Mouse (Mus musculus): ENCODE data around the gene Ces1c.

- TF ChIP-seq HCFC1 (IDR thresholded peaks at IDR 0.05; ENCODE audit: low read depth, low read length) (no peak), ZKSCAN1 (IDR thresholded peaks at IDR 0.05; ENCODE audit: borderline replicate concordance, low read depth, low read length) (no peak), CTCF (conservative IDR thresholded peaks at IDR 0.05 in 1 of 2, IDR thresholded peaks at IDR 0.05 in 1 of 2; ENCODE audit: low read depth in 2 of 2, low read length in 2 of 2) (no peak), POLR2A (IDR thresholded peaks at IDR 0.05; ENCODE audit: low read depth, low read length) (no peak), ZMIZ1 (IDR thresholded peaks at IDR 0.05; ENCODE audit: low read depth, low read length) (no peak), CHD1 (IDR thresholded peaks at IDR 0.05; ENCODE audit: low read depth, low read length) (no peak), POLR2AphosphoS2 (IDR thresholded peaks at IDR 0.05; ENCODE audit: low read depth, low read length) (no peak), MYC (IDR thresholded peaks at IDR 0.05; ENCODE audit: low read depth, low read length) (no peak), RCOR1 (conservative IDR thresholded peaks at IDR 0.05; ENCODE audit: low read depth, low read length) (no peak), SMC3 (IDR thresholded peaks at IDR 0.05; ENCODE audit: low read depth, low read length) (no peak), EP300 (IDR thresholded peaks at IDR 0.05; ENCODE audit: low read length) (no peak), NELFE (IDR thresholded peaks at IDR 0.05; ENCODE audit: low read depth, low read length) (no peak), USF1 (IDR thresholded peaks at IDR 0.05; ENCODE audit: low read depth, low read length) (no peak), BHLHE40 (IDR thresholded peaks at IDR 0.05; ENCODE audit: low read depth, low read length) (no peak)
Observed at GRCm38 (mm10) chr8:93151401-93151800, 20.3 kb upstream of the Ces1c start.
